In genomic region chr5:141312305-141312704, GRCm38 (mm10) we compare ENCODE assay signal across 20 mouse cellular contexts.
DNase-seq lines count a peak whose midpoint lies in the region; ATAC-seq and TF ChIP-seq lines count a peak whose summit lies in the region.
"Had no signal": no experiment of that assay in that cellular context is flagged by ENCODE, and none has a peak within 500 bp of the region (broad histone marks: within the 10 kb centered on the region; RNA-seq: fewer than 3 reads in every experiment).

No protein-coding gene starts in this region.

- 67% methylated on average over 4 of the region's 4 CpGs for WGBS in heart, embryonic 13.5 days
- WGBS in heart, embryonic 12.5 days = 72% methylated on average over 4 of the region's 4 CpGs
- WGBS in midbrain, embryonic 14.5 days = 94% methylated on average over 4 of the region's 4 CpGs

- no peaks in the 10 kb centered on the region for H3K27me3 ChIP-seq in heart, embryonic 13.5 days (replicated peaks)
- no peaks in the 10 kb centered on the region for H3K27me3 ChIP-seq in heart, embryonic 12.5 days (replicated peaks)
- no peaks in the 10 kb centered on the region for H3K27me3 ChIP-seq in C2C12 (ENCODE audit: control insufficient read depth, insufficient read depth, insufficient read length)
- no peaks in the 10 kb centered on the region for H3K27me3 ChIP-seq in Patski
- no peaks in the 10 kb centered on the region for H3K27me3 ChIP-seq in midbrain, embryonic 14.5 days (ENCODE audit: control insufficient read depth, insufficient read depth, low read length)
- H3K27me3 ChIP-seq: embryonic facial prominence, embryonic 12.5 days; forebrain, embryonic 13.5 days; forebrain, embryonic 15.5 days had no signal

- H3K4me1 ChIP-seq in heart, embryonic 13.5 days = peaks cover 45% of the 10 kb centered on the region
- peaks cover 31% of the 10 kb centered on the region for H3K4me1 ChIP-seq in heart, embryonic 12.5 days (replicated peaks)
- no peaks in the 10 kb centered on the region for H3K4me1 ChIP-seq in midbrain, embryonic 14.5 days (ENCODE audit: control insufficient read depth, insufficient read depth, low read length)
- H3K4me1 ChIP-seq: embryonic facial prominence, embryonic 10.5 days; embryonic facial prominence, embryonic 12.5 days had no signal

- no peak overlapping the region for H3K4me3 ChIP-seq in heart, embryonic 13.5 days
- H3K4me3 ChIP-seq in heart, embryonic 12.5 days = no peak overlapping the region
- H3K4me3 ChIP-seq in C2C12 (ENCODE audit: insufficient read depth, poor library complexity, severe bottlenecking) = no peak overlapping the region
- H3K4me3 ChIP-seq in midbrain, embryonic 14.5 days (replicated peaks; ENCODE audit: low read depth, low read length) = no peak overlapping the region
- H3K4me3 ChIP-seq: embryonic facial prominence, embryonic 10.5 days; embryonic facial prominence, embryonic 12.5 days; forebrain, embryonic 13.5 days; forebrain, embryonic 15.5 days had no signal

- ATAC-seq in heart, embryonic 13.5 days (ENCODE audit: extremely low read depth, insufficient number of reproducible peaks, low FRiP score, low TSS enrichment) = no peak
- no peak for ATAC-seq in heart, embryonic 12.5 days (ENCODE audit: insufficient number of reproducible peaks, low FRiP score)
- peak; percentile 73 for ATAC-seq in Patski
- ATAC-seq in midbrain, embryonic 14.5 days (ENCODE audit: low FRiP score, low TSS enrichment) = no peak
- ATAC-seq: forebrain, embryonic 13.5 days; forebrain, embryonic 15.5 days; forebrain, postnatal 0 days had no signal

- CTCF ChIA-PET in Patski (lab: Charles Lee) = interaction anchor here (1.4 kb wide), 1 partner anchor 9 kb away, joined by 3 read pairs; no protein-coding TSS in a partner anchor

- H3K36me3 ChIP-seq in heart, embryonic 13.5 days = no peaks in the 10 kb centered on the region
- no peaks in the 10 kb centered on the region for H3K36me3 ChIP-seq in heart, embryonic 12.5 days
- H3K36me3 ChIP-seq in C2C12 (ENCODE audit: control insufficient read depth, insufficient read depth) = no peaks in the 10 kb centered on the region
- no peaks in the 10 kb centered on the region for H3K36me3 ChIP-seq in midbrain, embryonic 14.5 days (ENCODE audit: control insufficient read depth, insufficient read depth, low read length)
- H3K36me3 ChIP-seq: embryonic facial prominence, embryonic 10.5 days; embryonic facial prominence, embryonic 12.5 days; forebrain, embryonic 15.5 days had no signal

- H3K4me2 ChIP-seq in heart, embryonic 13.5 days = no peak overlapping the region
- H3K4me2 ChIP-seq in heart, embryonic 12.5 days = no peak overlapping the region
- no peak overlapping the region for H3K4me2 ChIP-seq in midbrain, embryonic 14.5 days (ENCODE audit: low read length)
- H3K4me2 ChIP-seq: embryonic facial prominence, embryonic 12.5 days; forebrain, embryonic 13.5 days; forebrain, embryonic 15.5 days had no signal

- H3K79me2 ChIP-seq in C2C12 (ENCODE audit: control insufficient read depth, insufficient read depth) = no peaks in the 10 kb centered on the region

- POLR2A ChIA-PET in Patski (lab: Charles Lee) = interaction anchor here (0.9 kb wide), 1 partner anchor 15 kb away, joined by 3 read pairs; no protein-coding TSS in a partner anchor

- no peak overlapping the region for H3K9ac ChIP-seq in heart, embryonic 13.5 days
- no peak overlapping the region for H3K9ac ChIP-seq in heart, embryonic 12.5 days
- no peak overlapping the region for H3K9ac ChIP-seq in midbrain, embryonic 14.5 days (replicated peaks; ENCODE audit: low read length)
- H3K9ac ChIP-seq: embryonic facial prominence, embryonic 12.5 days; forebrain, embryonic 13.5 days; forebrain, embryonic 15.5 days; forebrain, postnatal 0 days had no signal

- H3K27ac ChIP-seq in heart, embryonic 13.5 days (replicated peaks) = peak overlapping the region; percentile 65; the same call in 1 of the 2 replicates
- H3K27ac ChIP-seq in heart, embryonic 12.5 days (ENCODE audit: poor library complexity, severe bottlenecking) = no peak overlapping the region
- no peak overlapping the region for H3K27ac ChIP-seq in midbrain, embryonic 14.5 days (replicated peaks; ENCODE audit: low read depth, low read length)
- H3K27ac ChIP-seq: embryonic facial prominence, embryonic 10.5 days; embryonic facial prominence, embryonic 12.5 days; forebrain, embryonic 13.5 days; forebrain, embryonic 15.5 days had no signal

- H3ac ChIP-seq in C2C12 (ENCODE audit: control insufficient read depth, insufficient read length, low read depth) = no peak overlapping the region

- peak; percentile 10 for DNase-seq in Patski (ENCODE audit: low read depth, low spot score)
- no peak for DNase-seq in midbrain, embryonic 14.5 days
- no peak for DNase-seq in cerebellum, adult 11-12 months
- DNase-seq: adrenal gland, adult 2 months; adrenal gland, postnatal 10 days; adrenal gland, postnatal 25 days; B cell, adult 2 months; cerebellum, adult 11 months; cerebellum, adult 2 months; cerebellum, adult 9-10 months; cerebellum, postnatal 10 days; cerebellum, postnatal 25 days; forebrain, postnatal 0 days had no signal

- TF ChIP-seq CTCF in C2C12 (IDR thresholded peaks at IDR 0.05; ENCODE audit: control insufficient read depth, insufficient read depth, insufficient read length) = no peak
- TF ChIP-seq CTCF in Patski (IDR thresholded peaks at IDR 0.05) = no peak

- no peaks in the 10 kb centered on the region for H3K79me3 ChIP-seq in C2C12 (ENCODE audit: low read depth)

- in situ Hi-C loops in Patski (cut with MboI; ENCODE audit: low pct_unique_long_range_greater_than_20kb) = no loop called here

- H3K9me3 ChIP-seq in heart, embryonic 13.5 days = no peaks in the 10 kb centered on the region
- H3K9me3 ChIP-seq in heart, embryonic 12.5 days (replicated peaks) = no peaks in the 10 kb centered on the region
- no peaks in the 10 kb centered on the region for H3K9me3 ChIP-seq in midbrain, embryonic 14.5 days (ENCODE audit: control insufficient read depth, low read length)
- H3K9me3 ChIP-seq: embryonic facial prominence, embryonic 10.5 days; embryonic facial prominence, embryonic 12.5 days; forebrain, embryonic 13.5 days; forebrain, embryonic 15.5 days had no signal

TF ChIP-seq in C2C12, 6 proteins besides CTCF, POLR2A, EP300 and RAD21:
- TF ChIP-seq CEBPB (IDR thresholded peaks at IDR 0.05; ENCODE audit: low read depth) (no peak), USF1 (IDR thresholded peaks at IDR 0.05; ENCODE audit: low read depth) (peak; percentile 13)
